Mouse (Mus musculus): ENCODE results near the gene Slc43a1. TPM values are rescaled to one million over a fixed set of nuclear protein-coding genes. Genes with fewer than 3 reads are reported as not detected.
A peak's percentile ranks its signal among the peaks of the same experiment; 100 is the strongest.

Gene Slc43a1
- total and polyA plus RNA-seq, 2 experiments from 2014 or later: 0.46 to 1.8 TPM

DNA sequence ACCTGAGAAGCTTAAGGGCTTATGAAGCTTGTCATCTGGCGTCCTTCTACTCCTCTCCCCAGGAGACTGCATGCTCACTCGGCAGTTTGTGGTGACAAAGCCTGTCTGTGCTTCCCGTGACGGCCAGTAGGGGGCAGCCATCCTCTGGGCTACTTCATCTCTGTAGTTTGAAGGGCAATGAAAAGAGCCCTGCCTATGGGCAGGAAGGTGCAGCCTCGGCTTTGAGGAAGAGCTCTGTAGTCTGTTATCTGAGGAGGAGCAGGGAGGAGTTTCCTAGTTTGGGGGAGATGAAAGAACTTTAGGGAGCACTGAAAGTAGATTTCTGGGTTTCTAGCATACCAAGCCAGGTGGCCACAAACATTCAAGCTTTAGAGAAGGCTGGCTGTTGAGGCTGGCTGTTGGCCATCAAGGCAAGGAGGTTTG lies 29.9 kb downstream of the Slc43a1 start:
- no peak overlapping the region for H3K4me3 ChIP-seq (ENCODE audit: low read depth, low read length)
- TF ChIP-seq CTCF (IDR thresholded peaks at IDR 0.05): peak; percentile 76
- H3K9me3 ChIP-seq (ENCODE audit: low read length): no peaks in the 10 kb centered on the region
- DNase-seq (ENCODE audit: low spot score) (peak; percentile 73), ATAC-seq (ENCODE audit: low FRiP score) (no peak)
- peaks cover 56% of the 10 kb centered on the region for H3K27me3 ChIP-seq (ENCODE audit: insufficient read depth, low read length)
- H3K27ac ChIP-seq (ENCODE audit: low read depth, low read length): no peak overlapping the region
- H3K9ac ChIP-seq (replicated peaks; ENCODE audit: low read length, poor library complexity, severe bottlenecking): no peak overlapping the region
- no peaks in the 10 kb centered on the region for H3K4me1 ChIP-seq (ENCODE audit: insufficient read depth, low read length)
- no peaks in the 10 kb centered on the region for H3K36me3 ChIP-seq (ENCODE audit: insufficient read depth, low read length)
- no peak overlapping the region for H3K4me2 ChIP-seq (ENCODE audit: low read depth, low read length, poor library complexity, severe bottlenecking)
- 11% methylated on average over 5 of the region's 5 CpGs for WGBS

DNA sequence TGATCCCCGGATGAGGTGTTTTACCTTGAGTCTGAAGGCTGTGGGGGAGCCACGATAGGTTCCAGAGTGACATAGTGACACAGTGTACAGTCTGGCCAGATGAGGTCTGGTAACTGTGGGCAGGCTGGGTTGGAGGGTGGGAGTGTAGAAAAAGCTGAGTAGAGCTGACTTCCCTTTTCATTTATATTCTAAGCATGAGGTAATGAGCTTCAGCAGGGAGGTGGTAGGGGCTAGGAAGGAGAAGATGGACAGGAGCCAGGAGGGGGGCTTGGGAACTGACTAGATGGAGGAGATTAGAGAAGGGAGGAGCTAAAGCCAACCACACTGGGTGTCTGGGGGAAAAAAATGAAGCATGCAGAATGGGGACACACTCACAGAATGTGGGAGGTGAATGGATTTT lies 30.3 kb downstream of the Slc43a1 start:
- Histone ChIP-seq H3K36me3 (ENCODE audit: insufficient read depth, low read length) (no peaks in the 10 kb centered on the region), H3K9me3 (ENCODE audit: low read length) (no peaks in the 10 kb centered on the region), H3K27me3 (ENCODE audit: insufficient read depth, low read length) (peaks cover 57% of the 10 kb centered on the region), H3K4me3 (ENCODE audit: low read depth, low read length) (no peak overlapping the region), H3K4me2 (ENCODE audit: low read depth, low read length, poor library complexity, severe bottlenecking) (no peak overlapping the region), H3K27ac (ENCODE audit: low read depth, low read length) (no peak overlapping the region), H3K4me1 (ENCODE audit: insufficient read depth, low read length) (no peaks in the 10 kb centered on the region), H3K9ac (replicated peaks; ENCODE audit: low read length, poor library complexity, severe bottlenecking) (no peak overlapping the region)
- 63% methylated on average over 2 of the region's 2 CpGs for WGBS
- ATAC-seq (ENCODE audit: low FRiP score): no peak
- TF ChIP-seq CTCF (IDR thresholded peaks at IDR 0.05): no peak
- no peak for DNase-seq (ENCODE audit: low spot score)

DNA sequence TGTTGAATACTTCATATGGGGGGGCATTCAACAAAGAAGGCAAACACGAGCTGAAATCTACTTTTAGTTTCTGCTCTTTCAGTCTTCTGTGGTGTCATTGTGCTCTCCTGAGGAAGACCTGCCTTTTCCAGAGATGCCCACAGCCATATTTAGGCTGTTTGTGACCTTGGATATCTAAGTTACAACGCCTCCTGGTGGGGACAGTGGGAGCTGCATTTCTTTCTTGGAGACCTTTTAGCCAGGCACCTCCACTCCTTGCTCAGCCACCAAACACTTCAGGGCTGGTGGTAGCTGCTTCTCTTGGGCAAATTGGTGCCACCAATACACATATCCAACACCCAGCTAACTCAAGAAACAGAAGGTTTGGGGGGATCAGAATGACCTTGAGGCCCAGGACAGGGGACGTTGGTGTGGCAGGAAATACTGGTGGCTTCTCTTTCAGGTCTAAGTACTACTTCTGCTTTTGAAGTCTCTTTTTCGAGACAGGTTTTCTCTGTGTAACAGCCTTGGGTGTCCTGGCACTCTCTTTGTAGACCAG lies 32.0 kb downstream of the Slc43a1 start:
- 72% methylated on average over 4 of the region's 4 CpGs for WGBS
- no peak overlapping the region for H3K9ac ChIP-seq (replicated peaks; ENCODE audit: low read length, poor library complexity, severe bottlenecking)
- no peak overlapping the region for H3K27ac ChIP-seq (ENCODE audit: low read depth, low read length)

DNA sequence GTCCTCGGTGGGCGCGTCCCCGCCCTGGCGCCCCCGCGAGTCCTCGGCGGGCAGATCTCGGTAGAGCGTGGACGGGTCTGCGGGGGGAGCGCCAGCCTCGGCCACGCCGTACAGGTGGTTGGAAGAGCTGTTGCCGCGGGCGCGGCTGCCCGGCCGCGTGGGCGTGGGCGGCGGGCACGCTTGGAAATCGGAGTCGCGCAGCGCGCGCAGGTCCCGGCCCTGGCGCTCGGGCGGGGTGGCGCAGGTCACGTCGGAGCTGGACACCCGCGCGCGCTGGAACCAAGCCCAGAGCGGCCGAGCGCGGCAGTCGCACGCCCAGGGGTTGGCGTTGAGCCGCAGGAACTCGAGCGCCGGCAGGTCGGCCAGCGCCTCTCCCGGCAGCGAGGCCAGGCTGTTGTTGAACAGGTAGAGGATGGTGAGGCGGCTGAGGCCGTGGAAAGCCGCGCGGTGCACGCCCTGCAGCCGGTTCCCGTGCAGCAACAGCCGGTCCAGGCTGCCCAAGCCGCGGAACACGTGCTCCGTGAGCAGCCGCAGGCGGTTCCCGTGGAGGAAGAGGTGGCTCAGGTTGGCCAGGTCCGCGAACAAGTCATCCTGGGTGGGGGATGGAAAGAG lies 33.6 kb downstream of the Slc43a1 start:
- H3K4me1 ChIP-seq (ENCODE audit: insufficient read depth, low read length): no peaks in the 10 kb centered on the region
- ATAC-seq (ENCODE audit: low FRiP score) (peak; percentile 72), DNase-seq (ENCODE audit: low spot score) (no peak)
- no peaks in the 10 kb centered on the region for H3K9me3 ChIP-seq (ENCODE audit: low read length)
- peaks cover 59% of the 10 kb centered on the region for H3K27me3 ChIP-seq (ENCODE audit: insufficient read depth, low read length)
- no peaks in the 10 kb centered on the region for H3K36me3 ChIP-seq (ENCODE audit: insufficient read depth, low read length)
- no peak overlapping the region for H3K27ac ChIP-seq (ENCODE audit: low read depth, low read length)
- no peak for TF ChIP-seq CTCF (IDR thresholded peaks at IDR 0.05)
- peak overlapping the region; percentile 64 for H3K9ac ChIP-seq (replicated peaks; ENCODE audit: low read length, poor library complexity, severe bottlenecking)
- 2% methylated on average over 63 of the region's 78 CpGs for WGBS
- peak overlapping the region; percentile 84 for H3K4me2 ChIP-seq (ENCODE audit: low read depth, low read length, poor library complexity, severe bottlenecking)
- H3K4me3 ChIP-seq (ENCODE audit: low read depth, low read length): peak overlapping the region; percentile 52

More for the DNA sequence above, 32.0 kb downstream of the Slc43a1 start:
- Histone ChIP-seq H3K9me3 (ENCODE audit: low read length) (no peaks in the 10 kb centered on the region), H3K4me3 (ENCODE audit: low read depth, low read length) (no peak overlapping the region), H3K27me3 (ENCODE audit: insufficient read depth, low read length) (peaks cover 62% of the 10 kb centered on the region), H3K4me1 (ENCODE audit: insufficient read depth, low read length) (no peaks in the 10 kb centered on the region), H3K4me2 (ENCODE audit: low read depth, low read length, poor library complexity, severe bottlenecking) (no peak overlapping the region), H3K36me3 (ENCODE audit: insufficient read depth, low read length) (no peaks in the 10 kb centered on the region)
- ATAC-seq (ENCODE audit: low FRiP score): no peak
- TF ChIP-seq CTCF (IDR thresholded peaks at IDR 0.05): peak; percentile 45
- DNase-seq (ENCODE audit: low spot score): no peak

DNA sequence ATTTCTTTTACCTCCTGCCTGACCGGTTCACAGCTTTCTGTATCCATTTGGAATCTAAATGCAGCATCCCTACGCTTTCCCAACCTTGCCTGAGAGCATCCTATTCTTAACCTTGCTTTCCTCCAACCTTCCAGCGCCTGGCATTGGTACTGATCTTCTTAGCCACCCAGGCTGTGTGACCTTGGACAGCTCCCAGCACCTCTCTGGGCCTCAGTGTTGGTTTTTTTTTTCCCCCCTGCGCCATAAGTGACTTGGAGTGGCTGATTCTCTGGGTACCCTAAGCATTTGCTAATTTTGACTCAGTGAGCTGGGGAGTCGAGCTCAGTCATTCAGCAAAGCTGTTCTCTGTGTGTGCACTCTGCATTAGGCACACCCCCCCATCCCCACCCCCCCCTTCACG lies 37.2 kb downstream of the Slc43a1 start:
- no peak overlapping the region for H3K4me2 ChIP-seq (ENCODE audit: low read depth, low read length, poor library complexity, severe bottlenecking)
- no peaks in the 10 kb centered on the region for H3K9me3 ChIP-seq (ENCODE audit: low read length)
- H3K27me3 ChIP-seq (ENCODE audit: insufficient read depth, low read length): peaks cover 37% of the 10 kb centered on the region; the same call in 1 of the 2 replicates
- H3K4me1 ChIP-seq (ENCODE audit: insufficient read depth, low read length): no peaks in the 10 kb centered on the region
- DNase-seq (ENCODE audit: low spot score): no peak
- H3K27ac ChIP-seq (ENCODE audit: low read depth, low read length): no peak overlapping the region
- H3K4me3 ChIP-seq (ENCODE audit: low read depth, low read length): no peak overlapping the region
- no peak for TF ChIP-seq CTCF (IDR thresholded peaks at IDR 0.05)
- WGBS: 69% methylated on average over 6 of the region's 6 CpGs
- no peak for ATAC-seq (ENCODE audit: low FRiP score)
- H3K9ac ChIP-seq (replicated peaks; ENCODE audit: low read length, poor library complexity, severe bottlenecking): no peak overlapping the region
- H3K36me3 ChIP-seq (ENCODE audit: insufficient read depth, low read length): no peaks in the 10 kb centered on the region

DNA sequence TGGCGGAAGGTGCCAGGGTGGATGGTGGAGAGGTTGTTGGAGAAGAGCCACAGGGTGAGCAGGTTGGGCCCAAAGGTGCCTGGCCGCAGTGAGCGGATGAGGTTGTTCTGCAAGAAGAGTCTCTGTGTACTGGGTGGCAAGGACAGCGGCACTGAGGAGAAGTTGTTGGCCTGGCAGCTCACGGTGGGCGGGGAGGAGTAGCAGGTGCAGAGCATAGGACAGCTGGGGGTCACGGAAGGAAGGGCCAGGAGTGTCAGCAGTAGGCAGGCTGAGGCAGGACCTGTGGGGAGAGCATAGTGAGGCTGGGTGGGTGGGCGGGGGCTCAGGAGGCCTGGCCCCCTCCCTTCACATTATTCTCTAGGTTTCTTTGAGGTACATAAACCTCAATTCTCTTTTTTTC lies 41.9 kb downstream of the Slc43a1 start:
- TF ChIP-seq CTCF (IDR thresholded peaks at IDR 0.05): no peak
- Histone ChIP-seq H3K4me3 (ENCODE audit: low read depth, low read length) (no peak overlapping the region), H3K4me1 (ENCODE audit: insufficient read depth, low read length) (0 out of 2 replicates have a peak, but pooled peaks cover 3% of the 10 kb centered on the region), H3K27me3 (ENCODE audit: insufficient read depth, low read length) (peaks cover 25% of the 10 kb centered on the region), H3K4me2 (ENCODE audit: low read depth, low read length, poor library complexity, severe bottlenecking) (no peak overlapping the region), H3K9me3 (ENCODE audit: low read length) (no peaks in the 10 kb centered on the region), H3K27ac (ENCODE audit: low read depth, low read length) (no peak overlapping the region), H3K9ac (replicated peaks; ENCODE audit: low read length, poor library complexity, severe bottlenecking) (no peak overlapping the region), H3K36me3 (ENCODE audit: insufficient read depth, low read length) (no peaks in the 10 kb centered on the region)
- ATAC-seq (ENCODE audit: low FRiP score): no peak
- 81% methylated on average over 8 of the region's 8 CpGs for WGBS
- DNase-seq (ENCODE audit: low spot score): no peak

Data from midbrain, postnatal 0 days (tissue).